Comparison of ENCODE assay signal across 26 mouse cellular contexts in the genomic region with DNA sequence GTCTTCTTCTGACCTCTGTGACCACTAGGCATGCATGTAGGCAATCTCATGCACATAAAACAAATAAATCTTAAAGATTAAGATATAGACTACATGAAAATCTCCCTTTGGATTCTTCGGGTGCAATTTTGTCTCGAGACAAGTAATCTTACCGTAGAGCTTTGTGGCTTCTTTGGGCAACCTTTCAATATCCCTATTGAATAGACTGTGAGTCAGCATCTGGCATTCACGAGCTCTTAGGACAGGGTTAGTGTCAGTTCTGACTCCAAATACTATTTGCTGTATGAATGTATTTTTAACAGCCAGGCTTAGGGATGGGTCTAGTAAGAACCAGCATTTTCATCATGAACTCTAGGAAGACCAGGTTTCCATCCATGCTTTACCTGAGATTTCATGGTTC.
A peak's percentile ranks its signal among the peaks of the same experiment; 100 is the strongest.
DNase-seq lines count a peak whose midpoint lies in the region; TF ChIP-seq lines count a peak whose summit lies in the region.
"Had no signal": no experiment of that assay in that cellular context is flagged by ENCODE, and none has a peak within 500 bp of the region (broad histone marks: within the 10 kb centered on the region; RNA-seq: fewer than 3 reads in every experiment).

No protein-coding gene starts in this region.

- no peak for TF ChIP-seq POLR2A in embryonic fibroblast, embryonic 13.5 days (IDR thresholded peaks at IDR 0.05; ENCODE audit: low read depth, low read length)

- peak overlapping the region; percentile 52 for H3K27ac ChIP-seq in embryonic fibroblast, embryonic 13.5 days (ENCODE audit: insufficient read depth, low read length)
- H3K27ac ChIP-seq in layer of hippocampus, adult 2 months: no peak overlapping the region
- H3K27ac ChIP-seq: embryonic facial prominence, embryonic 12.5 days; embryonic facial prominence, embryonic 15.5 days; forebrain, embryonic 10.5 days; forebrain, embryonic 13.5 days; heart, embryonic 15.5 days; hindbrain, embryonic 10.5 days; hindbrain, embryonic 13.5 days; intestine, embryonic 15.5 days had no signal

- H3K4me1 ChIP-seq in embryonic fibroblast, embryonic 13.5 days (ENCODE audit: control insufficient read depth, insufficient read depth, low read length): no peaks in the 10 kb centered on the region; the same call in 1 of the 2 replicates
- H3K4me1 ChIP-seq: embryonic facial prominence, embryonic 12.5 days; embryonic facial prominence, embryonic 15.5 days; forebrain, embryonic 10.5 days; forebrain, embryonic 13.5 days; hindbrain, embryonic 13.5 days; intestine, embryonic 15.5 days had no signal

- DNase-seq in 3134 (ENCODE audit: extremely low read depth, insufficient read length, low spot score): peak; percentile 3
- DNase-seq in Muller cell, postnatal 12 days (ENCODE audit: inconsistent ontology term): peak; percentile 79
- no peak for DNase-seq in frontal cortex, postnatal 10 days (ENCODE audit: low spot score in 2 of 2)
- no peak for DNase-seq in layer of hippocampus, adult 2 months (ENCODE audit: low spot score in 2 of 2)
- no peak for DNase-seq in thymus, postnatal 0 days (ENCODE audit: low spot score)
- DNase-seq: adrenal gland, adult 8-10 months; adrenal gland, postnatal 25 days; cerebellum, adult 18-20 months; cerebellum, adult 9-10 months; cerebellum, postnatal 25 days; gastrocnemius, postnatal 25 days; heart, adult 18-20 months; heart, postnatal 10 days; heart, postnatal 36 days; kidney, adult 11 months had no signal

- no peak overlapping the region for H3K4me3 ChIP-seq in embryonic fibroblast, embryonic 13.5 days (ENCODE audit: insufficient read depth, low read length)
- H3K4me3 ChIP-seq in layer of hippocampus, adult 2 months: no peak overlapping the region
- H3K4me3 ChIP-seq: embryonic facial prominence, embryonic 12.5 days; embryonic facial prominence, embryonic 15.5 days; erythroblast, embryonic 14.5 days; forebrain, embryonic 10.5 days; forebrain, embryonic 13.5 days; heart, embryonic 12.5 days; heart, embryonic 15.5 days; hindbrain, embryonic 10.5 days; hindbrain, embryonic 13.5 days; intestine, embryonic 15.5 days had no signal

- TF ChIP-seq CTCF in embryonic fibroblast, embryonic 13.5 days (IDR thresholded peaks at IDR 0.05; ENCODE audit: borderline replicate concordance, insufficient read depth, low read length): no peak
- no peak for TF ChIP-seq CTCF in layer of hippocampus, adult 2 months (conservative IDR thresholded peaks at IDR 0.05)

Comparison
In these comparisons a context has a peak if more than half of its experiments do, and no peak if none do; other contexts are left out.
1. DNase-seq: peak in 3134 (single experiment) and Muller cell, postnatal 12 days (single experiment); none in frontal cortex, postnatal 10 days (0 of 2), layer of hippocampus, adult 2 months (0 of 2) and thymus, postnatal 0 days (single experiment).